Mouse (Mus musculus): ENCODE data around the gene Ankrd45. TPM values are rescaled to one million over a fixed set of nuclear protein-coding genes. Genes with fewer than 3 reads are reported as not detected.

The Ankrd45 gene
- not detected in 2 replicates for polyA plus RNA-seq (2012; ENCODE audit: insufficient read depth, low replicate concordance)

GRCm38 (mm10) chr1:161142531-161143159 is at the start of gene Ankrd45:
Gene Ankrd45 (plus strand): TSS chr1:161142691.
- Histone ChIP-seq H3K4me3 (replicated peaks) (peak within 1 kb of the TSS; percentile 72), H3K36me3 (replicated peaks; ENCODE audit: low read length) (no peaks in the 10 kb centered on the region), H3K9me3 (peaks cover 5% of the 10 kb centered on the region; the same call in 1 of the 2 replicates), H3K27me3 (replicated peaks) (peaks cover 5% of the 10 kb centered on the region), H3K4me1 (peaks cover 10% of the 10 kb centered on the region)
- TF ChIP-seq GATA1 (IDR thresholded peaks at IDR 0.05; ENCODE audit: borderline replicate concordance, low read length) (no peak), FLI1 (IDR thresholded peaks at IDR 0.05; ENCODE audit: low read length) (no peak)

DNA sequence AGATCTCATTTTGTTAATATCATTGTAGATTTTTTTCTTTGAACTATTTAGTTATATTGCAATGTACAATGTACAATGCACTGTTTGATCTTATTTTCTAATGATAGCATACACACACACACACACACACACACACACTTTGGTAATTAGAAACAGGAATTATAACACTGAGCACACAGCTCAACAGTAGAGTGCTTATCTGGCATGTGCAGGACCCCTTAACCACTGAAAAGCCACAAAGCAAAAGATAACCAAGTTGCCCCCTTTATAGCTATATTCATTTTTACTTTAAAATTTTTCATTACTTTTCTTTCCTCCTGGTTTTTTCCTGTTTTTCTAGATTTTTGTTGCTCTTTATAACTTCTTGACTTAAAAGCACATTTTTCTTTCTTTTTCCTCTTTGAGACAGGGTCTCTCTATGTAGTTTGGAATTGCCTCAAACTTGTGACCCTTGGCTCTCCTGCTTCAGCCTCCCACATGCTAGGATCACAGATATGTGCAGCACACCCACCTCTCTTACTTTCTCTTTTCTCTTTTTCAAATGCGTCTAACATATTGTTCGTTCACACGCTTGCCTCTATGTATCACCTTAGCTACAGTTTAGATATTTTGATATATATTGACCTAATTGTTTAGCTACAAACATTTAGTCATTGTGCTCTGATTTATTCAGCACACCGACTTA is 42.6 kb upstream of the Ankrd45 start:
- TF ChIP-seq FLI1 (IDR thresholded peaks at IDR 0.05; ENCODE audit: low read length) = no peak
- TF ChIP-seq GATA1 (IDR thresholded peaks at IDR 0.05; ENCODE audit: borderline replicate concordance, low read length) = no peak; the same call in 2 of the 3 replicates
- Histone ChIP-seq H3K4me3 (replicated peaks) (no peak overlapping the region), H3K36me3 (replicated peaks; ENCODE audit: low read length) (peaks cover 82% of the 10 kb centered on the region), H3K27me3 (replicated peaks) (no peaks in the 10 kb centered on the region), H3K4me1 (peaks cover 14% of the 10 kb centered on the region), H3K9me3 (no peaks in the 10 kb centered on the region)

DNA sequence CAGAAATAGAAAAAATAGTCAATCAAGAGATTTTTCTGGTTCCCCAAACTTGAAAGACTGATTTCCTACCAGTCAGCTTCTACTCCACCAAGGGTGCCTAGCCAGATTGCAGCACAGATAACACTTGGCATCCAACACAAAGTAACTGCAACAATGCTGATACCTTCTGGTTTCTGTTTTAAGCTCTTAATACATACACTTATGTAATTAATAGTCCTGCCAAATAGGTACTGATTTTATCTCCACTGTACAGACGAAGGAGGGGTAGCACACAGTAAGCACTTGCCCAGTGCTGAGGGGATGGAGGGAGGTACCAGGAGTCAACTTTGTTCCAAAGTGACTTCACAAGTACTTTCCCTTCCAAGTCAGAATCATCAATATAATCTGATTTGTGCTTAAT is 38.6 kb upstream of the Ankrd45 start:
- H3K4me1 ChIP-seq = peaks cover 21% of the 10 kb centered on the region
- no peak for TF ChIP-seq GATA1 (IDR thresholded peaks at IDR 0.05; ENCODE audit: borderline replicate concordance, low read length)
- no peak for TF ChIP-seq FLI1 (IDR thresholded peaks at IDR 0.05; ENCODE audit: low read length)
- H3K36me3 ChIP-seq (replicated peaks; ENCODE audit: low read length) = peaks cover 83% of the 10 kb centered on the region
- no peaks in the 10 kb centered on the region for H3K27me3 ChIP-seq (replicated peaks)
- no peaks in the 10 kb centered on the region for H3K9me3 ChIP-seq
- H3K4me3 ChIP-seq (replicated peaks) = no peak overlapping the region

DNA sequence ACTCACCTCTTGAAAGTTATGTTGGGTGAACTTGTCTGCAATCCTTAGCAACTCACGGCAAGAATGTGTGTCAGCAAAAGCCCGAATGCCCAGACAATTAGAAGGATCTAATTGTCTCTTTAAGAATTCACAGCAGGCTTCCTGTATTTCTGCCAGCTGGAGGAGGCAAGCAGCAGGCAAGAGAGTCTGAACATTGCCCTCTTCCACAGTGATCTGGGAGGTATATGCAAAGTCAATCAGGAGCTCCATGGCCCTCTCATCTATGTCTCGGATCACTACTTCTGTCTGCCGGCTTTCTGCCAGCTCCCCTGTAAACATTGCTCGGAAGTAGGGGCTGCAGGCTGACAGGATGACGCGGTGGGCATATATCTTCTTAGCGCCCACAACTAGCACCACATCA is 33.3 kb upstream of the Ankrd45 start:
- H3K27me3 ChIP-seq (replicated peaks) = no peaks in the 10 kb centered on the region
- H3K4me1 ChIP-seq = peaks cover 21% of the 10 kb centered on the region
- H3K4me3 ChIP-seq (replicated peaks) = no peak overlapping the region
- H3K9me3 ChIP-seq = no peaks in the 10 kb centered on the region
- peaks cover 68% of the 10 kb centered on the region for H3K36me3 ChIP-seq (replicated peaks; ENCODE audit: low read length)
- no peak for TF ChIP-seq FLI1 (IDR thresholded peaks at IDR 0.05; ENCODE audit: low read length)
- no peak for TF ChIP-seq GATA1 (IDR thresholded peaks at IDR 0.05; ENCODE audit: borderline replicate concordance, low read length)

- peaks cover 45% of the 10 kb centered on the region for H3K4me1 ChIP-seq
- no peak for TF ChIP-seq GATA1 (IDR thresholded peaks at IDR 0.05; ENCODE audit: borderline replicate concordance, low read length)
- no peak for TF ChIP-seq FLI1 (IDR thresholded peaks at IDR 0.05; ENCODE audit: low read length)
- no peak overlapping the region for H3K4me3 ChIP-seq (replicated peaks)
- peaks cover 24% of the 10 kb centered on the region for H3K36me3 ChIP-seq (replicated peaks; ENCODE audit: low read length)
- H3K9me3 ChIP-seq = no peaks in the 10 kb centered on the region
- H3K27me3 ChIP-seq (replicated peaks) = no peaks in the 10 kb centered on the region
Measured at GRCm38 (mm10) chr1:161114591-161114990, 27.9 kb upstream of the Ankrd45 start.

DNA sequence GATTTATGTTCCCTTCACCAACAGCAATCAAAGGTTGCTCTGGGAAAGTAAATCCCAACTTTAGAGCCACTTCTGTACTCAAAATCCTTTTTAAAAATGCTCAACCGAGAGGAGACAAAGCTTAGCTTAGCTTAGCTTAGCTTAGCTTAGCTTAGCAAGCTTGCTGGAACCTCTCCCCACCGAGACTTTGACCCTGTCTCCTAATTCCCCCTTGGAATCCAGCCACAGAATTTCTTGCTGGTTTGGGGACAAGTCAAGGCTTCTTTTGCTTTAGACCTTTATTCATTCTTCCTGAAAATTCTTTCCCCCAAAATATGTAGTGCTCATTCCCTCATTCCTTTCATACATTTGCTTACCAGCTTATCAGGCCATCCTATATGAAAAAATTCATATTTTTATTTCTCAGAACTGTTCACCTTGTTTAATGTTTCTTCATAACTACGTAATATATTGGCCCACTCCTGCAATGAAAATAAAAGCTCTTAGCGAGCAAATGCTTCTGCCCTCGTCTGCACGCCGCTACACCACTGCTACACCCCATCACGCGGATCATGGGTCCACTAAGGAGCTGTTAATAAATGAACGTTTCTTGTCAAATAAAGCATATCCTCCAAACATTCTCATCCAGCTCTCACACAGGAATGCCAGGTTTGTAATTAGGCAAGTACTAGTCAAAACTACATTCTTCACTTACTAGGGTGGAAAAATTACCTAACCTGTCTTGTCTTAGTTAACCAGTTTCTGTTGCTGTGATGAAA is 19.7 kb upstream of the Ankrd45 start:
- H3K36me3 ChIP-seq (replicated peaks; ENCODE audit: low read length) = peaks cover 42% of the 10 kb centered on the region
- H3K4me3 ChIP-seq (replicated peaks) = no peak overlapping the region
- no peaks in the 10 kb centered on the region for H3K9me3 ChIP-seq
- H3K4me1 ChIP-seq = peaks cover 32% of the 10 kb centered on the region
- no peaks in the 10 kb centered on the region for H3K27me3 ChIP-seq (replicated peaks)
- no peak for TF ChIP-seq FLI1 (IDR thresholded peaks at IDR 0.05; ENCODE audit: low read length)
- no peak for TF ChIP-seq GATA1 (IDR thresholded peaks at IDR 0.05; ENCODE audit: borderline replicate concordance, low read length)

DNA sequence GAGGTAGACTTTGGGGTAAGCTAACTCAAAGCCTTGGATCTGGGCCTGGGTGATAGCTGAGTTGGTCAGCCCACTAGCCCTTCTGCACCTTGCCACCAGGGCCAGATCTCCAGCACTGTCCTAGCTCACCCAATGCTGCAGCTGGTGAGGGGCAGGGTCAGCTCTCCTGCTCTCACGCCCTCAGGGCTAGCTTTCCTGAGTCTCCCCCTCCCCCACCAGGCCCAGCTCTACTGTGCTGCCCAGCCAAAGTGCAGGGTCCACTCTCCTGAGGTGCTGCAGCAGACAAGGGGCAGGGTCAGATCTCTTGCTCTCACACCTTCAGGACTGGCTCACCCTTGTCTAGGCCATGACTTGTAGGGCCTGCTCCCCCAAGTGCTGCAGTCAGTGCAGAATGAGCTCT is 16.0 kb upstream of the Ankrd45 start:
- Histone ChIP-seq H3K9me3 (no peaks in the 10 kb centered on the region), H3K4me3 (replicated peaks) (peak overlapping the region; percentile 28), H3K36me3 (replicated peaks; ENCODE audit: low read length) (peaks cover 41% of the 10 kb centered on the region), H3K4me1 (peaks cover 50% of the 10 kb centered on the region), H3K27me3 (replicated peaks) (no peaks in the 10 kb centered on the region)
- TF ChIP-seq FLI1 (IDR thresholded peaks at IDR 0.05; ENCODE audit: low read length) (no peak), GATA1 (IDR thresholded peaks at IDR 0.05; ENCODE audit: borderline replicate concordance, low read length) (no peak)

- H3K4me3 ChIP-seq (replicated peaks) = peak within 1 kb of the TSS; percentile 98
- peaks cover 24% of the 10 kb centered on the region for H3K36me3 ChIP-seq (replicated peaks; ENCODE audit: low read length)
- H3K4me1 ChIP-seq = peaks cover 29% of the 10 kb centered on the region
- H3K27me3 ChIP-seq (replicated peaks) = no peaks in the 10 kb centered on the region
- peaks cover 6% of the 10 kb centered on the region; the same call in 1 of the 2 replicates for H3K9me3 ChIP-seq
- TF ChIP-seq GATA1 (IDR thresholded peaks at IDR 0.05; ENCODE audit: borderline replicate concordance, low read length) (no peak), FLI1 (IDR thresholded peaks at IDR 0.05; ENCODE audit: low read length) (peak; percentile 61; the same call in 1 of the 2 replicates)
Measured at GRCm38 (mm10) chr1:161130726-161131664, 11.5 kb upstream of the Ankrd45 start, which contains the start of gene Klhl20. Gene Klhl20 (minus strand): TSS chr1:161131511.

DNA sequence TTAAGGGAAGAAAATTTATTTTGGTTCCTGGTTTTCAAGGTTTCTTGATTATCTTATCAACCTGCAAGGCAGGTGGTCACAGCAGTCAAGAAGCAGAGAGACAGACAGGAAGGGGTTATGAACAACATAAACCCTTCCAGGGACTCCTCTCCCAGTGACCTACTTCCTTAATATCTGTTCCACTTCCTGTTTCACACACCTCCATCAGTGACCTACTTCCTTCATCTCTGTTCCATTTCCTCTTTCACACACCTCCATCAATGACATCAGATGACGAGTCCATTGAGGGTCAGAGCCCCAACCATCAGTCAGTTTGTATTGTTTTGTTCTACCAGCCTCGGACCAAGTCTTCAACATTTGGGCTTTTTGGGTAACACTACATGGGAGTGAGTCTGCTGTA is 3.0 kb upstream of the Ankrd45 start:
- peaks cover 5% of the 10 kb centered on the region for H3K27me3 ChIP-seq (replicated peaks)
- peaks cover 10% of the 10 kb centered on the region for H3K4me1 ChIP-seq
- TF ChIP-seq GATA1 (IDR thresholded peaks at IDR 0.05; ENCODE audit: borderline replicate concordance, low read length) (no peak), FLI1 (IDR thresholded peaks at IDR 0.05; ENCODE audit: low read length) (no peak)
- H3K9me3 ChIP-seq = no peaks in the 10 kb centered on the region
- no peaks in the 10 kb centered on the region for H3K36me3 ChIP-seq (replicated peaks; ENCODE audit: low read length)
- H3K4me3 ChIP-seq (replicated peaks) = no peak overlapping the region
